Mouse (Mus musculus) frontal cortex, postnatal 36 days (tissue): ENCODE results near the gene Rai1.

Source experiments
- DNase-seq, 2 experiments: peaks; one replicate each; pipeline ENCODE4 v3.0.0; 2022; ENCODE audit warnings: low spot score in 2 of 2

The Rai1 gene

GRCm38 (mm10) chr11:60127863-60128512, 23.2 kb downstream of the Rai1 start:
- no peak for DNase-seq

- DNase-seq: no peak
These were observed 25.7 kb downstream of the Rai1 start for GRCm38 (mm10) chr11:60130516-60130915.

GRCm38 (mm10) chr11:60132061-60132460, 27.2 kb downstream of the Rai1 start:
- DNase-seq: no peak

- DNase-seq: no peak
These were observed 31.7 kb downstream of the Rai1 start for GRCm38 (mm10) chr11:60136491-60136890.

- no peak for DNase-seq
These were observed 32.4 kb downstream of the Rai1 start for GRCm38 (mm10) chr11:60137170-60137569.

- peak; percentile 55 to 58 for DNase-seq
These were observed 34.4 kb downstream of the Rai1 start for GRCm38 (mm10) chr11:60139141-60139733.

- DNase-seq: peak; percentile 64 to 67
These were observed 35.0 kb downstream of the Rai1 start for GRCm38 (mm10) chr11:60139734-60140371.

GRCm38 (mm10) chr11:60140586-60141284, 35.9 kb downstream of the Rai1 start:
- DNase-seq: no peak

GRCm38 (mm10) chr11:60141285-60141608, 36.4 kb downstream of the Rai1 start:
- no peak for DNase-seq

GRCm38 (mm10) chr11:60143086-60143485, 38.3 kb downstream of the Rai1 start:
- no peak for DNase-seq

- no peak for DNase-seq
These were observed 41.4 kb downstream of the Rai1 start for GRCm38 (mm10) chr11:60146170-60146569.

GRCm38 (mm10) chr11:60148591-60148990, 43.8 kb downstream of the Rai1 start:
- DNase-seq: no peak

- no peak for DNase-seq
These were observed 44.3 kb downstream of the Rai1 start for GRCm38 (mm10) chr11:60149086-60149485.

GRCm38 (mm10) chr11:60150677-60151076, 45.9 kb downstream of the Rai1 start:
- no peak for DNase-seq

- DNase-seq: no peak
These were observed 47.5 kb downstream of the Rai1 start for GRCm38 (mm10) chr11:60152339-60152738.

- DNase-seq: no peak
These were observed 49.1 kb downstream of the Rai1 start for GRCm38 (mm10) chr11:60153936-60154335.

- no peak for DNase-seq
These were observed 50.9 kb downstream of the Rai1 start for GRCm38 (mm10) chr11:60155690-60156089.

- DNase-seq: peak in 1 of 2 experiments; percentile 31
These were observed 53.5 kb downstream of the Rai1 start for GRCm38 (mm10) chr11:60158271-60158670.

GRCm38 (mm10) chr11:60159955-60160354, 55.1 kb downstream of the Rai1 start:
- DNase-seq: no peak

- no peak for DNase-seq
These were observed 55.8 kb downstream of the Rai1 start for GRCm38 (mm10) chr11:60160454-60161114.

GRCm38 (mm10) chr11:60161146-60161874, 56.5 kb downstream of the Rai1 start:
- DNase-seq: no peak
